In the genomic region with DNA sequence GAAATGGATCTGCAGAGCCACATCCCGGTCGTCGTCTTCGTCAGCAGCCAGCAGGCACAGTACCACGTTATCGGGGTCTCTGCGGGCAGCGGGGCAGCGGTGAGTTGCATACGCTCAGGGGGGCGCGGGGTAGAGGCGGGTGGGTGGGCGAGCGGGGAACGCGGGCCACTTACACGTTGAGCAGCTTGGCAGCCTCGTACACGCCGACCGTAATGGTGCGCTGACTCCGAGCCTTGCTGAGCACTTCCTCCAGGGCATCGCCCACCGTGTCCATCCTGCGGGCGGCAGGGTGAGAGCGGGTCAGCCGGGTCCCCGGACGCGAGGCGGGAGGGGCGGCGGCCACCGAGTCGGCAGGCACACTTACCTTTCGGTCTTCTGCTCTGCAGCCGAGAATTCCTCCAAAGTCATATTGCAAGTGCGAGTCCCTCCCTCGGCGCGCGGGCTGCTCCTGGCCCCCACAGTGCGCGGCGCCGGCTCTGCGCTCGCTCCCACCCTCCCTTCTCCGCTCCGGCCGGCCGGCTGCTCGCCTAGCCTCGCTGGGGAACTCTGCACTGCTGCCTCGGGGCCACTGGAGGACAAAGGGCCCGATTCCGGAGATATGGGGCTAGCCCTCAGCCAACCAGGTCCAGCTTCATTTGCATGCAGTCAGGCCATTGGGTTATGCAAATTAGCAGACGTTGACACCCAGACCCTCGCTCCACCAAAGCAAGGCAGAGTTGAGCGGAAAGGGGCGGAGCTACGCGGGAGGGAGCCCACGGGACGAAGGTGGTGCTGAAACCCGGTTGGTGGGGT, we compare ENCODE assay signal across 8 mouse cellular contexts. TPM values are rescaled to one million over a fixed set of nuclear protein-coding genes. Genes with fewer than 3 reads are reported as not detected.
A peak's percentile ranks its signal among the peaks of the same experiment; 100 is the strongest.
DNase-seq lines count a peak whose midpoint lies in the region; ATAC-seq and TF ChIP-seq lines count a peak whose summit lies in the region.

A gene (minus strand): TSS at position 621 of the 792 bp plus-strand sequence.

- no peaks in the 10 kb centered on the region for H3K36me3 ChIP-seq in embryonic facial prominence, embryonic 14.5 days (ENCODE audit: control insufficient read depth, insufficient read depth, low read length)
- H3K36me3 ChIP-seq in heart, adult 2 months (ENCODE audit: control insufficient read depth, insufficient read depth, low read length) = peaks cover 7% of the 10 kb centered on the region
- H3K36me3 ChIP-seq in limb, embryonic 13.5 days = no peaks in the 10 kb centered on the region
- no peaks in the 10 kb centered on the region for H3K36me3 ChIP-seq in midbrain, embryonic 16.5 days (ENCODE audit: control insufficient read depth, insufficient read depth, low read length)

- H3K79me2 ChIP-seq in heart, adult 2 months (replicated peaks; ENCODE audit: control insufficient read depth, insufficient read depth, low read length) = no peaks in the 10 kb centered on the region; the same call in 1 of the 2 replicates

- peak; percentile 98 for DNase-seq in 3T3-L1 (ENCODE audit: low read depth, low spot score)
- peak; percentile 80 to 94 for DNase-seq in adrenal gland, postnatal 4 days (ENCODE audit: low spot score in 2 of 2)
- peak; percentile 99 for DNase-seq in embryonic facial prominence, embryonic 14.5 days (ENCODE audit: low spot score)
- DNase-seq in heart, adult 2 months = peak; percentile 98
- DNase-seq in kidney, adult 8-10 months = peak; percentile 98 to 99
- DNase-seq in spleen, postnatal 10 days (ENCODE audit: low spot score in 2 of 2) = peak; percentile 96 to 98

- TF ChIP-seq POLR2A in heart, adult 2 months (IDR thresholded peaks at IDR 0.05; ENCODE audit: insufficient read depth, low read depth, low read length) = peak; percentile 99

- peak; percentile 98 for ATAC-seq in embryonic facial prominence, embryonic 14.5 days (ENCODE audit: low read depth)
- ATAC-seq in limb, embryonic 13.5 days (ENCODE audit: low FRiP score, low read depth) = peak; percentile 98
- peak; percentile 97 for ATAC-seq in midbrain, embryonic 16.5 days

- peak within 1 kb of the TSS; percentile 74 for H3K9ac ChIP-seq in embryonic facial prominence, embryonic 14.5 days (ENCODE audit: low read depth, low read length)
- peak within 1 kb of the TSS; percentile 85 for H3K9ac ChIP-seq in heart, adult 2 months (ENCODE audit: low read depth, low read length)
- H3K9ac ChIP-seq in limb, embryonic 13.5 days = peak within 1 kb of the TSS; percentile 85
- H3K9ac ChIP-seq in midbrain, embryonic 16.5 days (ENCODE audit: low read depth, low read length) = peak within 1 kb of the TSS; percentile 84

- H3K9me3 ChIP-seq in embryonic facial prominence, embryonic 14.5 days (ENCODE audit: control insufficient read depth, low read length) = no peaks in the 10 kb centered on the region
- H3K9me3 ChIP-seq in limb, embryonic 13.5 days = no peaks in the 10 kb centered on the region
- H3K9me3 ChIP-seq in midbrain, embryonic 16.5 days (replicated peaks; ENCODE audit: control insufficient read depth, low read length, poor library complexity, severe bottlenecking) = no peaks in the 10 kb centered on the region

- peak; percentile 68; the same call in 1 of the 2 replicates for TF ChIP-seq EP300 in heart, adult 2 months (IDR thresholded peaks at IDR 0.05; ENCODE audit: insufficient read depth, low read depth, low read length)

- H3K27me3 ChIP-seq in embryonic facial prominence, embryonic 14.5 days (replicated peaks; ENCODE audit: control insufficient read depth, insufficient read depth, low read length) = no peaks in the 10 kb centered on the region
- no peaks in the 10 kb centered on the region for H3K27me3 ChIP-seq in heart, adult 2 months (ENCODE audit: control insufficient read depth, insufficient read depth, low read length)
- no peaks in the 10 kb centered on the region for H3K27me3 ChIP-seq in limb, embryonic 13.5 days
- no peaks in the 10 kb centered on the region; the same call in 1 of the 2 replicates for H3K27me3 ChIP-seq in midbrain, embryonic 16.5 days (ENCODE audit: control insufficient read depth, insufficient read depth, low read depth, low read length)

- WGBS in embryonic facial prominence, embryonic 14.5 days = under 1% methylated on average over 37 of the region's 69 CpGs
- WGBS in heart, adult 2 months = under 1% methylated on average over 69 of the region's 69 CpGs
- WGBS in limb, embryonic 13.5 days = under 1% methylated on average over 66 of the region's 69 CpGs
- under 1% methylated on average over 68 of the region's 69 CpGs for WGBS in midbrain, embryonic 16.5 days

- H3K27ac ChIP-seq in embryonic facial prominence, embryonic 14.5 days (replicated peaks; ENCODE audit: low read depth, low read length) = peak within 1 kb of the TSS; percentile 86
- peak within 1 kb of the TSS; percentile 95 for H3K27ac ChIP-seq in heart, adult 2 months
- H3K27ac ChIP-seq in limb, embryonic 13.5 days = peak within 1 kb of the TSS; percentile 90
- peak within 1 kb of the TSS; percentile 92 for H3K27ac ChIP-seq in midbrain, embryonic 16.5 days (ENCODE audit: low read length)

- intact Hi-C loops in heart, adult 2 months (cut with DNase I) = loop anchor here (1.0 to 10.0 kb wide), 6 partner anchors 40 to 228 kb away; no protein-coding TSS in a partner anchor

- peak within 1 kb of the TSS; percentile 70 for H3K4me3 ChIP-seq in embryonic facial prominence, embryonic 14.5 days (ENCODE audit: low read depth, low read length)
- H3K4me3 ChIP-seq in heart, adult 2 months = peak within 1 kb of the TSS; percentile 81
- peak within 1 kb of the TSS; percentile 81 for H3K4me3 ChIP-seq in limb, embryonic 13.5 days
- H3K4me3 ChIP-seq in midbrain, embryonic 16.5 days (ENCODE audit: low read depth, low read length) = peak within 1 kb of the TSS; percentile 84

- peaks cover 10% of the 10 kb centered on the region; the same call in 1 of the 2 replicates for H3K4me1 ChIP-seq in embryonic facial prominence, embryonic 14.5 days (ENCODE audit: control insufficient read depth, insufficient read depth, low read length)
- H3K4me1 ChIP-seq in heart, adult 2 months (ENCODE audit: control insufficient read depth, insufficient read depth, low read length) = peaks cover 3% of the 10 kb centered on the region
- peaks cover 14% of the 10 kb centered on the region for H3K4me1 ChIP-seq in limb, embryonic 13.5 days
- H3K4me1 ChIP-seq in midbrain, embryonic 16.5 days (ENCODE audit: control insufficient read depth, insufficient read depth, low read length) = peaks cover 21% of the 10 kb centered on the region

- TF ChIP-seq CTCF in heart, adult 2 months (IDR thresholded peaks at IDR 0.05) = peak; percentile 45

- peak within 1 kb of the TSS; percentile 71 for H3K4me2 ChIP-seq in embryonic facial prominence, embryonic 14.5 days (ENCODE audit: low read depth, low read length)
- peak within 1 kb of the TSS; percentile 73 for H3K4me2 ChIP-seq in limb, embryonic 13.5 days (replicated peaks)
- H3K4me2 ChIP-seq in midbrain, embryonic 16.5 days (ENCODE audit: low read length) = peak within 1 kb of the TSS; percentile 65

RNA-seq across cellular contexts. Expression of the gene that starts here (rescaled TPM):
- total RNA-seq in adrenal gland, postnatal 4 days (2021) = 10 to 100 TPM; 18.1 to 21.9 TPM
- polyA plus RNA-seq in embryonic facial prominence, embryonic 14.5 days (2014; fragmentation: Nextera tagmentation; extraction: Ambion mirVana) = 9.9 and 12.7 TPM in 2 replicates
- total RNA-seq in heart, adult 2 months (2021) = 10 to 100 TPM; 14.6 to 16.1 TPM
- polyA plus RNA-seq in heart, adult 2 months (2012; rRNA removed) = 21.5 and 30.3 TPM in 2 replicates
- 18.1 and 19.7 TPM in 2 replicates for polyA plus RNA-seq in limb, embryonic 13.5 days (2015; fragmentation: Nextera tagmentation; extraction: Ambion mirVana)
- 15.1 and 17.6 TPM in 2 replicates for polyA plus RNA-seq in midbrain, embryonic 16.5 days (2015; fragmentation: Nextera tagmentation; extraction: Ambion mirVana)

Comparison
In these comparisons a context has a peak if more than half of its experiments do, and no peak if none do; other contexts are left out.
1. Peak in every context shown above with its lines: DNase-seq, ATAC-seq, H3K4me3 ChIP-seq and H3K27ac ChIP-seq.